Mouse (Mus musculus): ENCODE measurements around the gene Scamp5. TPM values are rescaled to one million over a fixed set of nuclear protein-coding genes. Genes with fewer than 3 reads are reported as not detected.

Gene Scamp5
- total RNA-seq (2021) = 100 to 1,000 TPM; 381 to 382 TPM
- long read RNA-seq, transcript Scamp5-201 (7 exons, 3,225 nt) = major isoform, 148 of 641 reads
- long read RNA-seq, transcript Scamp5-205 (4 exons, 790 nt) = minor isoform, 12 of 641 reads
- long read RNA-seq, transcript Scamp5-203 (7 exons, 1,025 nt) = minor isoform, 100 of 641 reads
- long read RNA-seq, partial matches to known transcripts = 12 of 641 reads
- long read RNA-seq, other reads (novel, unspliced or antisense) = 369 of 641 reads

GRCm38 (mm10) chr9:57467896-57468549 is at the start of gene Scamp5:
TSS of gene Scamp5 (minus strand) at chr9:57468060.
- peak; percentile 87 to 92 for DNase-seq (ENCODE audit: low spot score in 2 of 2)

- peak; percentile 53 to 72 for DNase-seq (ENCODE audit: low spot score in 2 of 2)
Observed at GRCm38 (mm10) chr9:57517113-57517512, 49.3 kb upstream of the Scamp5 start.

GRCm38 (mm10) chr9:57510577-57510976 is 42.7 kb upstream of the Scamp5 start:
- DNase-seq (ENCODE audit: low spot score in 2 of 2) = no peak

- DNase-seq (ENCODE audit: low spot score in 2 of 2) = no peak
Observed at GRCm38 (mm10) chr9:57505700-57506099, 37.8 kb upstream of the Scamp5 start.

- DNase-seq (ENCODE audit: low spot score in 2 of 2) = no peak
Observed at GRCm38 (mm10) chr9:57504891-57505290, 37.0 kb upstream of the Scamp5 start.

- DNase-seq (ENCODE audit: low spot score in 2 of 2) = peak in 1 of 2 experiments; percentile 30
Observed at GRCm38 (mm10) chr9:57504381-57504700, 36.5 kb upstream of the Scamp5 start.

- DNase-seq (ENCODE audit: low spot score in 2 of 2) = peak in 1 of 2 experiments; percentile 42
Observed at GRCm38 (mm10) chr9:57503622-57504380, 35.9 kb upstream of the Scamp5 start, which contains the start of gene Rpp25. TSS of gene Rpp25 (plus strand) at chr9:57504026.

- no peak for DNase-seq (ENCODE audit: low spot score in 2 of 2)
Observed at GRCm38 (mm10) chr9:57502911-57503621, 35.2 kb upstream of the Scamp5 start.

- peak in 1 of 2 experiments; percentile 37 for DNase-seq (ENCODE audit: low spot score in 2 of 2)
Observed at GRCm38 (mm10) chr9:57501861-57502260, 34.0 kb upstream of the Scamp5 start.

GRCm38 (mm10) chr9:57501452-57501851 is 33.6 kb upstream of the Scamp5 start:
- no peak for DNase-seq (ENCODE audit: low spot score in 2 of 2)

GRCm38 (mm10) chr9:57498536-57498935 is 30.7 kb upstream of the Scamp5 start:
- DNase-seq (ENCODE audit: low spot score in 2 of 2) = no peak

- no peak for DNase-seq (ENCODE audit: low spot score in 2 of 2)
Observed at GRCm38 (mm10) chr9:57497236-57497635, 29.4 kb upstream of the Scamp5 start.

GRCm38 (mm10) chr9:57494970-57495369 is 27.1 kb upstream of the Scamp5 start:
- DNase-seq (ENCODE audit: low spot score in 2 of 2) = no peak

GRCm38 (mm10) chr9:57493532-57493931 is 25.7 kb upstream of the Scamp5 start:
- DNase-seq (ENCODE audit: low spot score in 2 of 2) = no peak

GRCm38 (mm10) chr9:57487807-57488206 is 19.9 kb upstream of the Scamp5 start:
- DNase-seq (ENCODE audit: low spot score in 2 of 2) = no peak

GRCm38 (mm10) chr9:57485774-57486173 is 17.9 kb upstream of the Scamp5 start:
- peak; percentile 69 to 88 for DNase-seq (ENCODE audit: low spot score in 2 of 2)

GRCm38 (mm10) chr9:57468914-57469313 is 1.1 kb upstream of the Scamp5 start:
- peak; percentile 44 to 66 for DNase-seq (ENCODE audit: low spot score in 2 of 2)

GRCm38 (mm10) chr9:57467271-57467771 is 539 bp downstream of the Scamp5 start:
- peak; percentile 44 to 48 for DNase-seq (ENCODE audit: low spot score in 2 of 2)

GRCm38 (mm10) chr9:57466101-57466500 is 1.8 kb downstream of the Scamp5 start:
- no peak for DNase-seq (ENCODE audit: low spot score in 2 of 2)

GRCm38 (mm10) chr9:57462866-57463265 is 5.0 kb downstream of the Scamp5 start:
- DNase-seq (ENCODE audit: low spot score in 2 of 2) = no peak

GRCm38 (mm10) chr9:57459707-57460106 is 8.2 kb downstream of the Scamp5 start:
- DNase-seq (ENCODE audit: low spot score in 2 of 2) = no peak
